Mouse (Mus musculus) neutrophil, adult 5-6 weeks (primary cell): Measurements from ENCODE around the gene Yars. TPM values are rescaled to one million over a fixed set of nuclear protein-coding genes. Genes with fewer than 3 reads are reported as not detected.

ENCODE experiments used
- total RNA-seq: library from RNA; stranded (forward); fragments of 200-1000 nt; gene quantifications from 2 replicates; pipeline ENCODE4 v1.2.3, GENCODE M21; 2017

Yars gene
- total RNA-seq, 1 experiment from 2014 or later: 31.4 TPM

Other genes starting within 250 kb of the Yars start
- 0.98 TPM in 1 of 2 replicates, not detected in the other for gene Azin2, start 227.3 kb upstream of the Yars start, total RNA-seq
- gene Ak2, start 197.8 kb upstream of the Yars start, total RNA-seq: 36.3 and 40.5 TPM in 2 replicates
- gene Rnf19b, start 131.5 kb upstream of the Yars start, total RNA-seq: 196 and 238 TPM in 2 replicates
- not detected in 2 replicates for gene Tmem54, start 84.2 kb upstream of the Yars start, total RNA-seq
- gene Hpca, start 67.7 kb upstream of the Yars start, total RNA-seq: not detected in 2 replicates
- gene Fndc5, start 52.8 kb upstream of the Yars start, total RNA-seq: not detected in 2 replicates
- gene S100pbp, start within 50 bp of the Yars start, total RNA-seq: 33.0 and 44.8 TPM in 2 replicates
- 2.0 TPM in 1 of 2 replicates, not detected in the other for gene C77080, start 71.6 kb downstream of the Yars start, total RNA-seq
- 0.12 TPM in 1 of 2 replicates, not detected in the other for gene Sync, start 97.9 kb downstream of the Yars start, total RNA-seq
- 61.8 and 63.2 TPM in 2 replicates for gene Rbbp4, start 145.6 kb downstream of the Yars start, total RNA-seq
- 52.5 and 55.0 TPM in 2 replicates for gene Zbtb8os, start 145.9 kb downstream of the Yars start, total RNA-seq
- gene Zbtb8a, start 188.4 kb downstream of the Yars start, total RNA-seq: 2.3 and 3.3 TPM in 2 replicates